Mouse (Mus musculus) cerebellum, adult 11 months (tissue): ENCODE measurements around the gene Asb18.

Source experiments
- DNase-seq: peaks from one replicate; pipeline ENCODE4 v3.0.0; 2022

Gene Asb18

GRCm38 (mm10) chr1:89932021-89932423, 82.4 kb downstream of the Asb18 start:
- no peak for DNase-seq

GRCm38 (mm10) chr1:89931120-89931519, 83.3 kb downstream of the Asb18 start, which contains the start of gene Gbx2:
Gene Gbx2 (minus strand): TSS chr1:89931179.
- no peak for DNase-seq

GRCm38 (mm10) chr1:89930551-89930950, 83.9 kb downstream of the Asb18 start:
- no peak for DNase-seq

GRCm38 (mm10) chr1:89929721-89930505, 84.6 kb downstream of the Asb18 start:
- no peak for DNase-seq

- no peak for DNase-seq
These were observed 85.3 kb downstream of the Asb18 start for GRCm38 (mm10) chr1:89929181-89929580.

GRCm38 (mm10) chr1:89928676-89929075, 85.8 kb downstream of the Asb18 start:
- DNase-seq, result no peak

GRCm38 (mm10) chr1:89927061-89927661, 87.3 kb downstream of the Asb18 start:
- DNase-seq, result no peak

GRCm38 (mm10) chr1:89926583-89927060, 87.8 kb downstream of the Asb18 start:
- DNase-seq, result no peak

- no peak for DNase-seq
These were observed 88.8 kb downstream of the Asb18 start for GRCm38 (mm10) chr1:89925501-89926190.

DNA sequence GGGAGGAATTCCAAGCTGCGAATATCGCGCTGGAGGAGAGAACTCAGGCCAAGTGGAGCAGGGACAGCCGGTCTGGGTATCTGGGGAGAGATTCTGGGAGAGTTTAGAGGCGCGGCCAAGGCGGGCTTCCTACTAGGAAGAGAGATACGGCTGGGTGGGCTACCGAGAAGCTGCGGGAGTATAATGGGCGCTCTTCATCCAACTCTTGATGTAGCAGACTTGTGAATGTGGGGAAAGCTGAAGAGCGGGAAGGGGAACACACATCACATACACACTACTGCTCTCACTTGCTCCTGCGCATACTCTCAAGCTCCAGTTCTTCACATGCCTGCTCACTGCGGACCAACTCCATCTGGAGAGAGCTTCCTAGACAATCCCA, 90.8 kb downstream of the Asb18 start:
- no peak for DNase-seq

DNA sequence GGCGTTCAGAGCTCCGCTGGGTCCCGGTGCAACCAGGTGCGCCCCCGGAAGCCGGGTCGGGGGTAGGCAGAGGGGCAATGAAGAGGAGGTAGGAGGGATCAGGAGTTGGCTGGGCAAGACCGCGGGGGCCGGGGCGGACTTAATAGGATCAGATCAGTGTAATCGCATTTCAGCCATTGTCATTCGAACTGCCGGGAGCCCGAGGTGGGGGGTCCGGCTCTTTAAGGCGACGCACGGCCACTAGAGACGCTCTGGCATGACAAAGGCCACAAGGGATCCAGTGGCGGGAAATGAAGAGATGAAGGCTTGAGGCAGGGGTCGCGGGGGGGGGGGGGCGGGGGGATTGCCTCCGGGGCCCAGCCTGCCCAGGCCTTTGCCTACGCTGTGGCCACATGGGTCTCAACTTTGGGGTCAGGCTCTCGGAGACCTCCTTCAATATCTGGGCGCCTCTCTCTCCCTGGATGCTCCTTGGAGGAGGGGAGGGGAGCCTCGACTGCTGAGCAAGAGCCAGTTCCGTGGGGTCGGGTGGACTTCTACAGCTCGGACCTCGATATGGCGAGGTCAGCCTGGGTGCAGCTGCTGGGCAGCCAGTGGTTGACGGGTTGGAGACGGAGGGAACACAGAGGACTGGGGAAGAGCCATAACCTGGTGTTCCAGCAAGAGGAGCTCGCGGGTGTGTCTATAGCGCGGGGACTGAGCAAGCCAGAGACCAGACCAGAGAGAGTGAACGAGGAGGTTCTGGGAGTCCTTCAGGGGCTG, 91.4 kb downstream of the Asb18 start:
- DNase-seq, result no peak

- no peak for DNase-seq
These were observed 92.2 kb downstream of the Asb18 start for GRCm38 (mm10) chr1:89922282-89922681.

DNA sequence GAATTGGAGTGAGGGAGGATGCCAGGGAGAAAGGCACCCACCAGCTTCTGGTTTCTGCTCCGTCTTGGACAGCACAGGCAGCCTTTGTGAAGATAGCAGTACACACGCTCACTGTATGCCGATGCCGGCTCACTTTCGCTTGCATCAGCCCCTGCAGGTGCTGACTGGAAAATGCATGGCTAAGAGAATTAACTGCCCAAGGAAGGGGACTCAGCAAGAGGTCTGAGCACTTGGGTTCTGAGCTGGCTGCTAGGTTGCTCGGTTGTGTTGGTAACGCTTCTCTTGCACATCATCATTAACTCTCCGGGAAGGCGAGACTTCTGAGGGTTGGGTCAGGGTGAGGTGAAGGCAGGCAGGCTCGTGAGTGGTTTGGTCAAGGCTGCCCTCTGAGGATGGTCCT, 92.7 kb downstream of the Asb18 start:
- DNase-seq, result no peak

GRCm38 (mm10) chr1:89919206-89919605, 95.3 kb downstream of the Asb18 start:
- DNase-seq, result no peak

- DNase-seq, result no peak
These were observed 96.4 kb downstream of the Asb18 start for GRCm38 (mm10) chr1:89918111-89918510.

DNA sequence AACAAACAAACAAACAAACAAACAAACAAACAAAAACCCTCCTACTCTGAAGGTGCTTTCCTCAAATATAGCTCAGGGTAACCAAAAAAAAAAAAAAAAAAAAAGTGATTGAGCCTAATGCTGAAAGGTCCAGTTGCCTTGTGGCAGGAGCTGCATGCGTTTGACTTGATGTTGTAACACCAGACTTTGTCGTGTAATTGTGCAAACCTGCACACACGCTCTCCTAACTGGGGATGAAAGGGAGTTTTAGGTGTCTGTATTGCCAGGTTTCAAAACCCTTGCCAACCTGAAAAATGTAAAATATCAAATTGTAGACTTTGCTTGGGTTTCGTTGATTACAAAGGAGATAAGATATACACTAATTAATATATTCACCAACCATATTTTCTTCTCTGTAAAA, 100.9 kb downstream of the Asb18 start:
- DNase-seq, result no peak

DNA sequence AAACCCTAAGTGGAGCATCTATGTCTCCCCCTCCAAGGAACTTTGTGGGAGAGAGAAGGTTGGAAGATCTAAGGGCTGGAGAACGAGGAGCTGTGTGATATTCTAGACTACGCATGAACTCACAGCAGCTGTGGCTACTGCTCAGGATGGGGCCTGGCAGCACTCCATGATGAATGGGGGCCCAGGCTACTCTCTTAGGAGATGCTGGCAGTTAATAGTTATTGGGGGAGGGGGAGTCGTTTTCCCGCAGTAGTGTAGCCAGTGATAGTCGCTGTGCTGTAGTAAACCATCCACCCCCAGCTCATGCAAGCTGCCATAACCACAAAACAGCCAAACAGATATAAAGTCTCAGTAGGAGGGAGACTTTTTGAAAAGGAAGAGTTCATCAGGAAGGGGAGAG, 102.1 kb downstream of the Asb18 start:
- no peak for DNase-seq

DNA sequence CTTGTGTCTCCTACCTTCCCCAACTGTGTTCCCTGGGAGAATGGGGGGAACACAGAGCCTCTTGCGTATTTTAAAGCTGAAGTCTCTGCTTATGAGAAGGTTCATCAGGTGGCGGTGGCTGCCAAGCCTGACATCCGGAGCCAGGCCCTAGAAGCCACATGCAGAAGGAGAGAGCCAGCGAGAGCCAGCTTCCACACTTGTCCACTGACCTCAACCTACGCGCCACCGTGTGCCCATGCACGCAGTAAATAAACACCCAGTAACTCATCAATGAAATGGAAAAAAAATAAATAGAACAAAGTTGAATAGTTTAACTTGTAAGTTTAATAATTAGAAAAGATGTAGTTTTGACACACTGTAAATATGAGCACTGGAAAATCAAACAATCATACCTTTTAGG, 104.7 kb downstream of the Asb18 start:
- DNase-seq, result no peak

DNA sequence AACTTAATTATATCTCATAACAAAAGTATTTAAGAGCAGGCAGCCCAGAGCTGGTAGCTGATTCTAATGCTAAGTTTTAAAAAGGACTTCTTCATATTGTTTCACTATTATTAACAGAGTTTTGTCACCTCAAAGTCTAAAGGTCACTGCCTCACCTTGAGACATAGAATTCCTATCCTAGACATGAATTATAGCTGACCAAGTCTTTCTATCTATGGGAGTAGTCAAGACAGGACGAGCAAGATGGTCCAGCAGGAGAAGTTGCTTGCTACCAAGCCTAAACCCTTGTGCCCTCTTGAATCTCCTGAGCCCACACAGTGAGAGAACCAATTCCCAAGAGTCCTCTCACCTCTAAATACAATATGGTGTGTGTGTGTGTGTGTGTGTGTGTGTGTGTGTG, 111.8 kb downstream of the Asb18 start:
- DNase-seq, result no peak

DNA sequence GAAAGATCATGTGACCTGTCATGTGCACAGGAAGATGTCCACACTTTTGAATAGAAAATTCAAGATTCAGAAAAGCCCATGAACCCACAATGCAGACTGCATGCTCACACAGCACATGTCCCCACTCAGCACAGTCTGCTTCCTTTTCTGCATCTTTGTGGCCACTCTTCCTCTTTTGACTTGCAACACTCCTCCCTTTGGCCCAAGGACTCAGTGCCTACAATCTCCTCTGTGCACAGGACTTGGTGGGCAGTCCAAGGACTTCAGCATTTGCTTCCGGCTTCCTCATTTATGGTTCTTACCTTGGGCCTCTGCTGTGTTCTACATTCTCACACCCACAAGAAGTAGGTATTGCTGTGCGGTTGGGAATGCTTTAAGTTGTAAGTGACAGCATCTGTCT, 112.2 kb downstream of the Asb18 start:
- no peak for DNase-seq

- no peak for DNase-seq
These were observed 113.1 kb downstream of the Asb18 start for GRCm38 (mm10) chr1:89901381-89901780.
